Mouse (Mus musculus) stomach, postnatal 0 days (tissue): ENCODE results near the gene Chrdl1. TPM values are rescaled to one million over a fixed set of nuclear protein-coding genes. Genes with fewer than 3 reads are reported as not detected.

Experiments used
- ATAC-seq: fragments of 200-750 bp; cut with Nextera tagmentation; 2 replicates; pipeline ENCODE4 v1.8.0; 2017; ENCODE audit not compliant: low FRiP score, low TSS enrichment
- DNase-seq: peaks from one replicate; pipeline ENCODE4 v3.0.0-alpha.2; 2016; ENCODE audit warnings: low spot score
- H3K27ac ChIP-seq: fragments of 300-500 bp; sonication (generic); replicated peaks from 2 replicates; pipeline ENCODE4 v1.5.1; 2014; ENCODE audit warnings: mild to moderate bottlenecking, control low read depth
- H3K27me3 ChIP-seq: fragments of 300-500 bp; sonication (generic); 2 replicates; pipeline ENCODE4 v1.6.1; 2014; ENCODE audit warnings: low read length; ENCODE audit not compliant: control insufficient read depth, insufficient read depth
- H3K36me3 ChIP-seq: fragments of 300-500 bp; sonication (generic); 2 replicates; pipeline ENCODE4 v1.6.1; 2014; ENCODE audit warnings: low read length, mixed read lengths; ENCODE audit not compliant: control insufficient read depth, insufficient read depth
- H3K4me1 ChIP-seq: fragments of 300-500 bp; sonication (generic); replicated peaks from 2 replicates; pipeline ENCODE4 v1.6.1; 2014; ENCODE audit warnings: antibody characterized with exemption; ENCODE audit not compliant: control insufficient read depth, insufficient read depth
- H3K4me2 ChIP-seq: fragments of 300-500 bp; sonication (generic); replicated peaks from 2 replicates; pipeline ENCODE4 v1.6.1; 2014; ENCODE audit warnings: low read depth, mild to moderate bottlenecking, control low read depth, moderate library complexity
- H3K4me3 ChIP-seq: fragments of 300-500 bp; sonication (generic); 2 replicates; pipeline ENCODE4 v1.5.1; 2014; ENCODE audit warnings: low read depth, low read length, control low read depth
- H3K9ac ChIP-seq: fragments of 300-500 bp; sonication (generic); 2 replicates; pipeline ENCODE4 v1.6.1; 2014; ENCODE audit warnings: mild to moderate bottlenecking, low read length, control low read depth, mixed read lengths
- H3K9me3 ChIP-seq: fragments of 300-500 bp; sonication (generic); 2 replicates; pipeline ENCODE4 v1.6.1; 2016; ENCODE audit warnings: low read length; ENCODE audit not compliant: control insufficient read depth
- CTCF ChIP-seq: IDR thresholded peaks from 2 replicates; pipeline ENCODE4 v1.5.1; 2016; ENCODE audit warnings: antibody characterized with exemption, low read depth, mild to moderate bottlenecking, moderate library complexity
- EP300 ChIP-seq: optimal IDR thresholded peaks from 2 replicates; pipeline ENCODE3; 2016; ENCODE audit warnings: antibody characterized with exemption
- WGBS: fragments of 180-500 bp; shearing (Covaris S2); extraction: QIAGEN DNeasy Blood & Tissue Kit; methylation state at CpG from one replicate; pipeline ENCODE4 v1.1.7; 2014; 5-methylcytosine and 5-hydroxymethylcytosine counted together
- polyA plus RNA-seq: library from polyadenylated mRNA; unstranded; fragments of >200 nt; fragmentation: Nextera tagmentation; extraction: Ambion mirVana; gene quantifications from 2 replicates; pipeline ENCODE4 v1.2.1, GENCODE M21; 2015

Chrdl1 gene
- 7.6 and 9.6 TPM in 2 replicates for polyA plus RNA-seq

- 23% methylated on average over 30 of the region's 37 CpGs for WGBS
- DNase-seq = peak; percentile 33
Observed at GRCm38 (mm10) chrX:143393791-143394369, at the start of gene Chrdl1. Chrdl1 (minus strand) TSS chrX:143394262.

DNA sequence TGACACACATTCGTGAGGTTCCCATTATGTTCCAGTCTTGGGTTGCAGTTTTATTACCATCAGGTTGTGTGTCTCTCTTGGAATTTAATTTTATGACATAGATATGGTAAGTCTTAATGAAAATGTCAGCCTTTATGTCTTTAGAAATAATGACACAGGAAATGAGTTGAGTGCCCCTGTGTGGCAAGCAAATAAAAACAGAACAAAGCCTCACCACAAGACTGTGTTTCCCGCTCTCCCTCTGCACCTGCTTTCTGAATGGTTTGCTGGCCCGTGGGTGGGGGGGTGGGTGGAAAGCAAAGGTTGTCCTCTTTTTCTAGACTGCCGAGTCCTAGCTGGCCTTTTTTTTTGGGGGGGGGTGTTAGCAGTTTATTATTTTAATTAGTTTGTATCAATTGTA, 48.6 kb upstream of the Chrdl1 start:
- Histone ChIP-seq H3K9ac (no peak overlapping the region), H3K4me3 (no peak overlapping the region), H3K27ac (no peak overlapping the region), H3K4me2 (no peak overlapping the region), H3K4me1 (no peaks in the 10 kb centered on the region), H3K36me3 (no peaks in the 10 kb centered on the region), H3K9me3 (no peaks in the 10 kb centered on the region), H3K27me3 (no peaks in the 10 kb centered on the region)
- no peak for DNase-seq
- 49% methylated on average over 4 of the region's 4 CpGs for WGBS
- ATAC-seq = no peak
- TF ChIP-seq CTCF = no peak
- no peak for TF ChIP-seq EP300

More at GRCm38 (mm10) chrX:143393791-143394369, at the start of gene Chrdl1:
- Histone ChIP-seq H3K9me3 (no peaks in the 10 kb centered on the region), H3K4me2 (peak within 1 kb of the TSS; percentile 52), H3K4me1 (no peaks in the 10 kb centered on the region), H3K27ac (no peak within 1 kb of the TSS), H3K4me3 (peak within 1 kb of the TSS; percentile 35), H3K27me3 (no peaks in the 10 kb centered on the region), H3K36me3 (no peaks in the 10 kb centered on the region), H3K9ac (no peak within 1 kb of the TSS)
- peak; percentile 73 for ATAC-seq
- TF ChIP-seq CTCF (no peak), EP300 (no peak)

GRCm38 (mm10) chrX:143404601-143405000, 10.5 kb upstream of the Chrdl1 start:
- H3K4me3 ChIP-seq = no peak overlapping the region
- no peaks in the 10 kb centered on the region for H3K36me3 ChIP-seq
- no peaks in the 10 kb centered on the region for H3K27me3 ChIP-seq
- DNase-seq (no peak), ATAC-seq (no peak)
- H3K4me2 ChIP-seq = no peak overlapping the region
- no peak for TF ChIP-seq EP300
- no peak for TF ChIP-seq CTCF
- no peak overlapping the region for H3K27ac ChIP-seq
- H3K9me3 ChIP-seq = no peaks in the 10 kb centered on the region
- no peaks in the 10 kb centered on the region for H3K4me1 ChIP-seq
- H3K9ac ChIP-seq = no peak overlapping the region
- WGBS = 53% methylated on average over 2 of the region's 2 CpGs

DNA sequence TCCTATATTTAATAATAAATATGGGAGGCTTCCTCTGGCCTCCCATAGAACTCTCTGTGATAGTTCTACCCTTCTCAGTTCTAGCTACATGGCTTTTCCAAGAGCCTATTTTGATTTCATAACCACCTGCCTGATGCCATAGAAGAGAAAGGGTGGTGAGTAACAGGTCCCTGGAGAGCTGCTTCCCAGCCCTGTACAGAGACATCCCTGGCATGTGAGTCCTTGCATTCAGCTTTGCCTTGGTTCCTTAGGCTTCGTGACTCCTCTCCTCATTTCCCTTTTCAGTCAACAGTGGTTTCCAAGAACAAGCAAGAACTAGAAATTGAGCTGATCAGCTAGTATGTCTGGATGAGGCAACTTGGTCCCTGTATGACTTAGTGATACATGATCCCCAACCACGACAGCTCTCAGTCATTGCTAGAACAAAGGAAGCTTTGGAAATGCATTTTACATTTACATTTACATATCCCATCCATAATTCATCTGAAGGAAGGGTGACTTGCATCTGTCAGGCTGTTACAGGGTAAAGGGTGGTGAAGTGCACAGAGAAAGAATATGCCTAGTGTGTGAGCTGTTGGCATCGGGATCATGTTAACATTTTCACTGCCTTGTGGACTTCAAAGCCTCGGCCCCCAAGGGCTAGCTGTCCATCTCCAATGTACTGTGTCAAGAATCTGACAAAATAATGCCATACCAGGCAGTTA, 27.7 kb downstream of the Chrdl1 start:
- ATAC-seq (no peak), DNase-seq (no peak)
- TF ChIP-seq CTCF = no peak
- TF ChIP-seq EP300 = no peak
- no peaks in the 10 kb centered on the region for H3K4me1 ChIP-seq
- no peak overlapping the region for H3K9ac ChIP-seq
- WGBS = 72% methylated on average over 4 of the region's 4 CpGs
- no peaks in the 10 kb centered on the region for H3K27me3 ChIP-seq
- no peak overlapping the region for H3K27ac ChIP-seq
- H3K36me3 ChIP-seq = no peaks in the 10 kb centered on the region
- H3K4me2 ChIP-seq = no peak overlapping the region
- no peak overlapping the region for H3K4me3 ChIP-seq
- no peaks in the 10 kb centered on the region for H3K9me3 ChIP-seq

DNA sequence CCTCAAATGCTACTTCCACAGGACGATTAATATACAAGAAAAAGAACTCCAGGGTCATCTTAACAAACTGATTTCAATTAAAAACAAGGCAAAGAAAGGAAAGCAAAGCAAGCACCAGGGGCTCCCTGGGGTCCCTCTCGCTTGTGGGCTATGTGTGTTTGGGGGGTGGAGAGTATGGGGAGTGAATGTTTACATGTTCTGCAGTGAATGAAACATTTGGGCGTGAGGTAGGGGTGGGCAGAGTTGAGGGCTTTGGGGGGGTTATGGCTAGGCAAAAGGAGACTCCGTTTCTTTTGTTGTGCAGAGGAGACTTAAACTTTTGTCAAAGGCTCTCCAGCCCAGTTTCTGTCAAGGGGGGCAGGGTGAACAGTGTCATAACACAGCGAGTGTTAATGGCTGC, 46.8 kb downstream of the Chrdl1 start:
- ATAC-seq = no peak

DNA sequence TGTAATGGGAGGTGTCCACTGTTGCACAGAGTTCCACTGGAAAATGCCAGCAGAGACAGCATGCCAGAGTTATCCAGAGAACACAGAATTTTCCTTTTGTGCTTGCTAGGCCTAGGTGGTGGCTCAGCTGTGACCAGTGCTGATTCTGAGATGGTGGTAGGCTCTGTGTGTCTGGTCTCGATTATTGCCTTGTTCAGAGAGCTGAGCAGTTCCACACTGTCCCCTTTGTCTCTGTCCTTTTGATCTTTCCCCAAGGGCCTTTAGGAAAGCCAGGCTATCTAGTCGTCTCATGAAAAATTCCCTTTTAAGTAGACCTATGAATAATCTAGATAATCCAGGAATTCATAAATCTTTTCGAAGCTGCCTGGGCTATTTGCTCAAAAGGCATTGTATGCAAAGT, 47.3 kb downstream of the Chrdl1 start:
- no peaks in the 10 kb centered on the region for H3K4me1 ChIP-seq
- no peak overlapping the region for H3K4me3 ChIP-seq
- no peaks in the 10 kb centered on the region for H3K9me3 ChIP-seq
- no peak for TF ChIP-seq EP300
- TF ChIP-seq CTCF = no peak
- DNase-seq (no peak), ATAC-seq (no peak)
- no peak overlapping the region for H3K4me2 ChIP-seq
- no peak overlapping the region for H3K9ac ChIP-seq
- H3K27ac ChIP-seq = no peak overlapping the region
- H3K27me3 ChIP-seq = no peaks in the 10 kb centered on the region
- H3K36me3 ChIP-seq = no peaks in the 10 kb centered on the region
- WGBS = 43% methylated on average over 3 of the region's 3 CpGs

More for the DNA sequence above, 46.8 kb downstream of the Chrdl1 start:
- Histone ChIP-seq H3K9me3 (no peaks in the 10 kb centered on the region), H3K27ac (no peak overlapping the region), H3K4me1 (no peaks in the 10 kb centered on the region), H3K9ac (no peak overlapping the region), H3K27me3 (no peaks in the 10 kb centered on the region), H3K4me3 (no peak overlapping the region), H3K4me2 (no peak overlapping the region), H3K36me3 (no peaks in the 10 kb centered on the region)
- WGBS = 35% methylated on average over 5 of the region's 5 CpGs
- TF ChIP-seq EP300 (no peak), CTCF (no peak)
- DNase-seq = no peak
